9 mouse cellular contexts compared by ENCODE assay signal in genomic region chr2:83940931-83941361, GRCm38 (mm10). TPM values are rescaled to one million over a fixed set of nuclear protein-coding genes. Genes with fewer than 3 reads are reported as not detected.
DNase-seq lines count a peak whose midpoint lies in the region; ATAC-seq and TF ChIP-seq lines count a peak whose summit lies in the region.
"Had no signal": no experiment of that assay in that cellular context is flagged by ENCODE, and none has a peak within 500 bp of the region (broad histone marks: within the 10 kb centered on the region; RNA-seq: fewer than 3 reads in every experiment).

Gene Zswim2, minus strand, starts transcription at chr2:83941228.

- peak; percentile 95 for DNase-seq in brain, embryonic 14.5 days (ENCODE audit: low read depth)
- peak; percentile 26 for DNase-seq in fibroblast of lung, adult 2 months (ENCODE audit: low read depth)
- peak; percentile 23 for DNase-seq in heart, postnatal 4 days
- peak; percentile 89 to 94 for DNase-seq in layer of hippocampus, adult 18-20 months (ENCODE audit: low spot score in 2 of 2)
- DNase-seq in thymus, postnatal 25 days: peak; percentile 27

- no peaks in the 10 kb centered on the region for H3K36me3 ChIP-seq in E14TG2a.4 (ENCODE audit: insufficient read depth, low read length)
- H3K36me3 ChIP-seq in liver, embryonic 16.5 days (ENCODE audit: control insufficient read depth, insufficient read depth): no peaks in the 10 kb centered on the region

- no peak within 1 kb of the TSS for H3K9ac ChIP-seq in liver, embryonic 16.5 days (ENCODE audit: low read depth, low read length)

- H3K4me2 ChIP-seq in liver, embryonic 16.5 days (ENCODE audit: low read depth, low read length): 0 out of 2 replicates have a peak within 1 kb of the TSS, but pooled peaks have one; percentile 30

- H3K27me3 ChIP-seq in E14TG2a.4 (ENCODE audit: insufficient read depth, low read length): peaks cover 5% of the 10 kb centered on the region; the same call in 1 of the 2 replicates
- no peaks in the 10 kb centered on the region for H3K27me3 ChIP-seq in liver, embryonic 16.5 days (ENCODE audit: control insufficient read depth, insufficient read depth, low read depth, low read length)

- ATAC-seq in liver, embryonic 16.5 days (ENCODE audit: low read depth): no peak

- H3K4me1 ChIP-seq in E14TG2a.4 (replicated peaks; ENCODE audit: low read depth, low read length): no peaks in the 10 kb centered on the region
- no peaks in the 10 kb centered on the region for H3K4me1 ChIP-seq in liver, embryonic 16.5 days (ENCODE audit: control insufficient read depth, low read depth, low read length)
- H3K4me1 ChIP-seq in olfactory bulb, adult 2 months (ENCODE audit: control insufficient read depth, insufficient read depth, low read length): peaks cover 4% of the 10 kb centered on the region; the same call in 1 of the 2 replicates

- H3K4me3 ChIP-seq in E14TG2a.4 (replicated peaks; ENCODE audit: low read length): peak within 1 kb of the TSS; percentile 58
- H3K4me3 ChIP-seq in liver, embryonic 16.5 days (ENCODE audit: low read depth, low read length): no peak within 1 kb of the TSS
- H3K4me3 ChIP-seq in olfactory bulb, adult 2 months (ENCODE audit: insufficient read depth, low read depth, low read length): peak within 1 kb of the TSS; percentile 49

- WGBS in liver, embryonic 16.5 days (ENCODE audit: insufficient replicate concordance): 1% methylated on average over 20 of the region's 20 CpGs
- WGBS in olfactory bulb, adult 2 months: under 1% methylated on average over 20 of the region's 20 CpGs

- no peak within 1 kb of the TSS for H3K27ac ChIP-seq in liver, embryonic 16.5 days (ENCODE audit: low read length)
- H3K27ac ChIP-seq in olfactory bulb, adult 2 months (ENCODE audit: insufficient read depth, low read depth, low read length): peak within 1 kb of the TSS; percentile 63

- no peak for TF ChIP-seq CTCF in E14TG2a.4 (conservative IDR thresholded peaks at IDR 0.05; ENCODE audit: low read length)
- peak; percentile 2; the same call in 1 of the 2 replicates for TF ChIP-seq CTCF in brain, embryonic 14.5 days (IDR thresholded peaks at IDR 0.05; ENCODE audit: borderline replicate concordance, extremely low read depth, insufficient read depth, insufficient read length)
- no peak for TF ChIP-seq CTCF in olfactory bulb, adult 2 months (IDR thresholded peaks at IDR 0.05; ENCODE audit: insufficient read depth, low read depth, low read length)

- no peak for TF ChIP-seq POLR2A in brain, embryonic 14.5 days (IDR thresholded peaks at IDR 0.05; ENCODE audit: borderline replicate concordance, extremely low read depth, insufficient read depth, insufficient read length, poor library complexity, severe bottlenecking)
- no peak for TF ChIP-seq POLR2A in olfactory bulb, adult 2 months (IDR thresholded peaks at IDR 0.05; ENCODE audit: insufficient read depth, low read depth, low read length)

- no peaks in the 10 kb centered on the region for H3K9me3 ChIP-seq in E14TG2a.4 (ENCODE audit: low read length)
- H3K9me3 ChIP-seq in liver, embryonic 16.5 days (replicated peaks; ENCODE audit: control insufficient read depth, low read length): no peaks in the 10 kb centered on the region

RNA-seq across cellular contexts. Expression of gene Zswim2, which starts in this region (rescaled TPM):
- not detected in 2 replicates for polyA plus RNA-seq in brain, embryonic 14.5 days (2012; rRNA removed)
- not detected for total RNA-seq in heart, postnatal 4 days (2021)
- total RNA-seq in layer of hippocampus, adult 18-20 months (2021): not detected
- polyA plus RNA-seq in liver, embryonic 16.5 days (2015; fragmentation: Nextera tagmentation; extraction: Ambion mirVana): not detected in 2 replicates
- not detected in 2 replicates for polyA plus RNA-seq in olfactory bulb, adult 2 months (2012; ENCODE audit: insufficient read depth, insufficient read length, low replicate concordance, missing spikeins)
- total RNA-seq: gastrocnemius, adult 8-10 months had no signal

Comparison
In these comparisons a context has a peak if more than half of its experiments do, and no peak if none do; other contexts are left out.
1. Peak in DNase-seq in brain, embryonic 14.5 days; RNA of the gene not detected or under 1 TPM.
2. Peak in DNase-seq in heart, postnatal 4 days; RNA of the gene not detected or under 1 TPM.
3. Peak in DNase-seq in layer of hippocampus, adult 18-20 months; RNA of the gene not detected or under 1 TPM.
4. DNase-seq: peak in every context shown above with its lines; median percentile 95 in brain, embryonic 14.5 days; 92 in layer of hippocampus, adult 18-20 months; 27 in thymus, postnatal 25 days; 26 in fibroblast of lung, adult 2 months; 23 in heart, postnatal 4 days.